Mouse (Mus musculus) myocyte (in vitro differentiated cells): ENCODE measurements around the gene Nfasc.

ENCODE experiments used
- E2F4 ChIP-seq: IDR thresholded peaks from one replicate; pipeline ENCODE4 v1.6.1; 2011; ENCODE audit warnings: mild to moderate bottlenecking, control low read depth, moderate library complexity; ENCODE audit not compliant: insufficient read depth
- MYOG ChIP-seq, 3 experiments: IDR thresholded peaks; one replicate each; pipeline ENCODE4 v1.6.1; 2011; ENCODE audit warnings: control low read depth in 2 of 3, low read depth in 2 of 3, mild to moderate bottlenecking in 2 of 3; ENCODE audit not compliant: insufficient read length in 2 of 3, control insufficient read depth in 1 of 3, insufficient read depth in 1 of 3
- POLR2A ChIP-seq: IDR thresholded peaks from one replicate; pipeline ENCODE4 v1.6.1; 2011; ENCODE audit warnings: low read depth, mild to moderate bottlenecking, control low read depth, moderate library complexity; ENCODE audit not compliant: insufficient read length
- POLR2AphosphoS2 ChIP-seq: IDR thresholded peaks from one replicate; pipeline ENCODE4 v1.6.1; 2011; ENCODE audit warnings: low read depth, control low read depth; ENCODE audit not compliant: insufficient read length
- SRF ChIP-seq: IDR thresholded peaks from one replicate; pipeline ENCODE4 v1.6.1; 2011; ENCODE audit warnings: low read depth; ENCODE audit not compliant: control insufficient read depth, insufficient read length
- TCF12 ChIP-seq: IDR thresholded peaks from one replicate; pipeline ENCODE4 v1.6.1; 2011; ENCODE audit warnings: mild to moderate bottlenecking, control low read depth; ENCODE audit not compliant: poor library complexity, insufficient read depth, severe bottlenecking

- TF ChIP-seq POLR2A = no peak
- no peak for TF ChIP-seq TCF12
- no peak for TF ChIP-seq MYOG (IDR thresholded peaks at IDR 0.05; ENCODE audit: control insufficient read depth in 1 of 3, insufficient read depth in 1 of 3, insufficient read length in 2 of 3, low read depth in 2 of 3)
- TF ChIP-seq SRF = no peak
- no peak for TF ChIP-seq POLR2AphosphoS2
- no peak for TF ChIP-seq E2F4
Measured at GRCm38 (mm10) chr1:132585376-132585775, 156.2 kb downstream of the Nfasc start.
